Mouse (Mus musculus): ENCODE data around the gene Smyd3. TPM values are rescaled to one million over a fixed set of nuclear protein-coding genes. Genes with fewer than 3 reads are reported as not detected.

Gene Smyd3
- polyA plus RNA-seq, 1 experiment: not detected

DNA sequence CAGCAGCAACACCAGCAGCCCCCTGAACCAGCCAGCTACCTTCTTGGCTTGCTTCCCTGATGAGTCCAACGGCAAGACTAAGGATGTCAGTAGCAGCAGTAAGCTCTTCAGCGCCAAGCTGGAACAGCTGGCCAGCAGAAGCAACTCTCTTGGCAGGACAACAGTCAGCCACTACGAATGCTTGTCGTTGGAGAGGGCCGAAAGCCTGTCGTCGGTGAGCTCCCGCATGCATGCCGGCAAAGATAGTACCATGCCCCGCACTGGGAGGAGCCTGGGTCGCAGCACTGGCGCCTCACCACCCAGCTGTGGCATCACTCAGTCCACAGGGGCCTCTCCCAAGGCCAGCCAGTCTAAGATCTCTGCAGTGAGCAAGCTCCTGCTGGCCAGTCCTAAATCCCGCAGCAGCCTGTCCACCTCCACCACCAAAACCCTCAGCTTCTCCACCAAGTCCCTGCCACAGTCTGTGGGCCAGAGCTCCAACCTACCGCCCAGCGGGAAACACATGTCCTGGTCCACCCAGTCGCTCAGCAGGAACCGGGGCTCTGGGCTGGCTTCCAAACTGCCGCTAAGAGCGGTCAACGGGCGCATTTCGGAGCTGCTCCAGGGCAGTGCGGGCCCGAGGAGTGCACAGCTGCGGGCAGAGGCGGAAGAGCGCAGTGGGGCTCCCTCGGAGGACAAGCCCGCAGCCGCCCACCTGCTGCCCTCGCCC lies 600.5 kb downstream of the Smyd3 start:
- TF ChIP-seq CTCF (IDR thresholded peaks at IDR 0.05; ENCODE audit: insufficient read depth, low read depth, low read length) (no peak), POLR2A (IDR thresholded peaks at IDR 0.05; ENCODE audit: insufficient read depth, low read depth, low read length) (no peak)
- WGBS: 53% methylated on average over 31 of the region's 31 CpGs
- Histone ChIP-seq H3K4me3 (ENCODE audit: insufficient read depth, low read depth, low read length) (no peak overlapping the region), H3K27ac (ENCODE audit: insufficient read depth, low read depth, low read length) (no peak overlapping the region), H3K4me1 (ENCODE audit: control insufficient read depth, insufficient read depth, low read length) (peaks cover 8% of the 10 kb centered on the region)

DNA sequence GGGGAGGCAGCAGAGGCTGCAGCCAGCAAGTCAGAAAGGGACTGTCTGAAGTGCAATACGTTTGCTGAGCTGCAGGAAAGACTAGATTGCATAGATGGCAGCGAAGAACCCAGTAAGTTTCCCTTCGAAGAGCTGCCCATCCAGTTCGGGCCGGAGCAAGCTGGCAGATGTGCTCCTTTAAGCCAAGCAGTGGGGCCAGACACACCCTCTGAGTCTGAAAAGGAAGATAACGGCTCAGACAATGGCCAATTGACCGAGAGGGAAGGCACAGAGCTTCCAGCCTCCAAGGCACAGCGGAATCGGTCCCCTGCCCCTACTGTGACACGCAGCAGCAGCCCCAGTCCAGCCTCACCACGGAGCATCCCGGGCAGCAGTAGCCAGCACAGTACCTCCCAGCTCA lies 602.8 kb downstream of the Smyd3 start:
- 81% methylated on average over 12 of the region's 12 CpGs for WGBS

DNA sequence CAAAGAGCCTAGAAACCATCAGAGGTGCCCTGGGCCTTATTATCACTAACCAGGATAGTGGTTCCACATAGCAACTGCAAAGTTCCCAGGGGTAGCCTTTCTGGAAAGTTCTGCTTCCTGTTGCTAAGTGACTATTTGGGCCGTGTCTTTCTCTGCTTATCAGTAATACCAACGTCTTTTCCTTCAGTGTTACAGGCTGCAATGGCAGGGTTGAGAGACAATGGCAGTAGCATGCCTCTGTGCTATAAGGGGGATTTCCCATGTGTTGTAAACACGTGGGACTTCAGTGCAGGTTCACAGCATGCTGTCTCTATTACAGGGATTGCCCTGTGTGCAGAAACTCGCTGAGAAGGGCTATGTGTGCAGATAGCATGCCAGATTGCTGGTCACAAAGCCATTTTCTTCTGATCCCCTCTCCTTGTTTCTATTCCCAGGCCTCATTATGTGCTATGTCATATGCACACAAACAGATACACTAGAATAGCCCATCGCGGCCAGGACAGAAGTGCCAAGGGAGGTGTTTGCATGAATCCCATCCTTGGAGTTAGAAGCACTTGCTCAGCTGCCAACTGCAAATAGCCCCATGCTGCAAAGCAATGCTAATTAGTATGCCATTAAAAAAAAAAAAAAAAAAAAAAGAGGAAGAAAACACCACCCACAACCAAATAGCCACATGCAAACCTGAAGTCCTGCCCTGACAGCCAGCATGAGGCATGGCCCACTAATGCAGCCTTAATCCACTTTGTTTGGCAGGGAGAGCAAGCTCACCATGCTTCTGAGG lies 604.7 kb downstream of the Smyd3 start:
- H3K27ac ChIP-seq (ENCODE audit: insufficient read depth, low read depth, low read length): no peak overlapping the region
- no peak overlapping the region for H3K4me3 ChIP-seq (ENCODE audit: insufficient read depth, low read depth, low read length)
- 44% methylated on average over 6 of the region's 6 CpGs for WGBS
- peaks cover 8% of the 10 kb centered on the region for H3K4me1 ChIP-seq (ENCODE audit: control insufficient read depth, insufficient read depth, low read length)
- TF ChIP-seq CTCF (IDR thresholded peaks at IDR 0.05; ENCODE audit: insufficient read depth, low read depth, low read length) (no peak), POLR2A (IDR thresholded peaks at IDR 0.05; ENCODE audit: insufficient read depth, low read depth, low read length) (no peak)

More for the DNA sequence above, 602.8 kb downstream of the Smyd3 start:
- Histone ChIP-seq H3K4me1 (ENCODE audit: control insufficient read depth, insufficient read depth, low read length) (peaks cover 8% of the 10 kb centered on the region), H3K27ac (ENCODE audit: insufficient read depth, low read depth, low read length) (no peak overlapping the region), H3K4me3 (ENCODE audit: insufficient read depth, low read depth, low read length) (no peak overlapping the region)
- TF ChIP-seq CTCF (IDR thresholded peaks at IDR 0.05; ENCODE audit: insufficient read depth, low read depth, low read length): no peak
- TF ChIP-seq POLR2A (IDR thresholded peaks at IDR 0.05; ENCODE audit: insufficient read depth, low read depth, low read length): no peak

DNA sequence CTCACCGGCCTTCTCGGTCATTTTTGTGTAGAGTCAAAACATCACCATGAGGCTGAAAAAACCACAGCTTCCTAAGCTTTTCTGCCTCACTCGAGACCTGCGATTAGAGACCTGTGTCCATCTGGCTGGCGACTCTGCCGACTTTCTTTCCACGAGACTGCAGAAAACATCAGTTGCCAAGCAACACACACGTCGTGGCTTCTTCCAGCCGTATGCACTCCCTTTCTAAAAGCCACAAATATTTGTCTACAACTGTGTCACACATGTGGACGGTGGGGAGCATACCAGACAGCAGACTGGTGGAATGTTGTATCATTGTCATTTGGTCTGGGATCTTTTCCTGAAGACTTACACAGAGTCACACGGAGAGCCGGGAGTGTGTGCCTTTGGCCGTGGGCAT lies 606.9 kb downstream of the Smyd3 start:
- Histone ChIP-seq H3K27ac (ENCODE audit: insufficient read depth, low read depth, low read length) (no peak overlapping the region), H3K4me1 (ENCODE audit: control insufficient read depth, insufficient read depth, low read length) (no peaks in the 10 kb centered on the region; the same call in 1 of the 2 replicates), H3K4me3 (ENCODE audit: insufficient read depth, low read depth, low read length) (no peak overlapping the region)
- TF ChIP-seq POLR2A (IDR thresholded peaks at IDR 0.05; ENCODE audit: insufficient read depth, low read depth, low read length) (no peak), CTCF (IDR thresholded peaks at IDR 0.05; ENCODE audit: insufficient read depth, low read depth, low read length) (no peak)
- 63% methylated on average over 14 of the region's 14 CpGs for WGBS

Other genes starting within 250 kb of the Smyd3 start
- gene Tfb2m, start 28.2 kb upstream of the Smyd3 start, polyA plus RNA-seq (2012; ENCODE audit: insufficient read depth, insufficient read length, low replicate concordance, missing spikeins): not detected in 2 replicates
- not detected in 2 replicates for gene Cnst, start 28.3 kb upstream of the Smyd3 start, polyA plus RNA-seq (2012; ENCODE audit: insufficient read depth, insufficient read length, low replicate concordance, missing spikeins)
- gene Sccpdh, start 150.2 kb upstream of the Smyd3 start, polyA plus RNA-seq (2012; ENCODE audit: insufficient read depth, insufficient read length, low replicate concordance, missing spikeins): not detected in 2 replicates
- gene Kif28, start 227.2 kb upstream of the Smyd3 start, polyA plus RNA-seq (2012; ENCODE audit: insufficient read depth, insufficient read length, low replicate concordance, missing spikeins): not detected in 2 replicates

Measured in olfactory bulb, adult 2 months (tissue).